Mouse (Mus musculus): ENCODE results near the gene Il1rapl1.

- no peak for TF ChIP-seq CTCF (IDR thresholded peaks at IDR 0.05; ENCODE audit: control insufficient read depth, insufficient read depth, low read length)
- no peak for TF ChIP-seq POLR2A (IDR thresholded peaks at IDR 0.05; ENCODE audit: borderline replicate concordance, control insufficient read depth, low read depth, low read length)
These were observed 45.1 kb downstream of the Il1rapl1 start for GRCm38 (mm10) chrX:88070368-88070767.
